Mouse (Mus musculus) liver, embryonic 12.5 days (tissue): ENCODE results near the gene Pld5. TPM values are rescaled to one million over a fixed set of nuclear protein-coding genes. Genes with fewer than 3 reads are reported as not detected.
"Not testable (repeated sequence)": the region's sequence is repeated elsewhere in the genome, so short reads cannot be mapped to it uniquely, and the experiment has no call there.

ENCODE experiments used
- ATAC-seq: fragments of 200-750 bp; cut with Nextera tagmentation; 2 replicates; pipeline ENCODE4 v1.8.0; 2017; ENCODE audit warnings: moderate number of reproducible peaks, mild to moderate bottlenecking, moderate library complexity
- H3K27ac ChIP-seq: fragments of 300-500 bp; sonication (generic); 2 replicates; pipeline ENCODE4 v1.5.1; 2016; ENCODE audit warnings: mild to moderate bottlenecking
- H3K27me3 ChIP-seq: fragments of 300-500 bp; sonication (generic); replicated peaks from 2 replicates; pipeline ENCODE4 v1.6.1; 2016; ENCODE audit warnings: mild to moderate bottlenecking, moderate library complexity
- H3K36me3 ChIP-seq: fragments of 300-500 bp; sonication (generic); 2 replicates; pipeline ENCODE4 v1.6.1; 2016; ENCODE audit warnings: mild to moderate bottlenecking, moderate library complexity
- H3K4me1 ChIP-seq: fragments of 300-500 bp; sonication (generic); 2 replicates; pipeline ENCODE4 v1.6.1; 2016
- H3K4me2 ChIP-seq: fragments of 300-500 bp; sonication (generic); 2 replicates; pipeline ENCODE4 v1.6.1; 2016; ENCODE audit warnings: mild to moderate bottlenecking, moderate library complexity
- H3K4me3 ChIP-seq: fragments of 300-500 bp; sonication (generic); 2 replicates; pipeline ENCODE4 v1.5.1; 2016; ENCODE audit warnings: mild to moderate bottlenecking, moderate library complexity
- H3K9ac ChIP-seq: fragments of 300-500 bp; sonication (generic); 2 replicates; pipeline ENCODE4 v1.6.1; 2016; ENCODE audit warnings: mild to moderate bottlenecking, moderate library complexity
- H3K9me3 ChIP-seq: fragments of 300-500 bp; sonication (generic); replicated peaks from 2 replicates; pipeline ENCODE4 v1.6.1; 2016; ENCODE audit warnings: mild to moderate bottlenecking, moderate library complexity
- WGBS: fragments of 180-500 bp; shearing (Covaris S2); methylation state at CpG from one replicate; pipeline ENCODE4 v1.1.7; 2016; ENCODE audit not compliant: insufficient replicate concordance; 5-methylcytosine and 5-hydroxymethylcytosine counted together
- polyA plus RNA-seq: library from polyadenylated mRNA; unstranded; fragments of >200 nt; fragmentation: Nextera tagmentation; extraction: Ambion mirVana; gene quantifications from 2 replicates; pipeline ENCODE4 v1.2.1, GENCODE M21; 2016

The Pld5 gene
- polyA plus RNA-seq, 1 experiment from 2014 or later = not detected

GRCm38 (mm10) chr1:175988448-175988847 is 286.7 kb downstream of the Pld5 start:
- no peaks in the 10 kb centered on the region for H3K9me3 ChIP-seq
- no peaks in the 10 kb centered on the region for H3K27me3 ChIP-seq
- H3K4me3 ChIP-seq = no peak overlapping the region
- no peak overlapping the region for H3K27ac ChIP-seq
- no peak overlapping the region for H3K4me2 ChIP-seq
- WGBS = 73% methylated on average over 5 of the region's 5 CpGs
- ATAC-seq = no peak
- no peak overlapping the region for H3K9ac ChIP-seq
- H3K36me3 ChIP-seq = no peaks in the 10 kb centered on the region
- H3K4me1 ChIP-seq = no peaks in the 10 kb centered on the region

GRCm38 (mm10) chr1:175979014-175979413 is 296.1 kb downstream of the Pld5 start, which contains the start of gene Rbm8a2:
TSS of gene Rbm8a2 (minus strand) at chr1:175979114.
- ATAC-seq, H3K27me3 ChIP-seq, H3K4me2 ChIP-seq, H3K9me3 ChIP-seq, H3K36me3 ChIP-seq, H3K9ac ChIP-seq, H3K27ac ChIP-seq, H3K4me3 ChIP-seq, H3K4me1 ChIP-seq: not testable (repeated sequence)
- WGBS = 74% methylated on average over 7 of the region's 7 CpGs

GRCm38 (mm10) chr1:175970710-175971109 is 304.4 kb downstream of the Pld5 start:
- Histone ChIP-seq H3K36me3 (no peaks in the 10 kb centered on the region), H3K27me3 (no peaks in the 10 kb centered on the region), H3K9me3 (no peaks in the 10 kb centered on the region), H3K9ac (no peak overlapping the region), H3K27ac (no peak overlapping the region), H3K4me3 (no peak overlapping the region), H3K4me1 (no peaks in the 10 kb centered on the region), H3K4me2 (no peak overlapping the region)
- 69% methylated on average over 5 of the region's 5 CpGs for WGBS
- no peak for ATAC-seq

GRCm38 (mm10) chr1:175967004-175967745 is 307.9 kb downstream of the Pld5 start:
- H3K4me2 ChIP-seq = no peak overlapping the region
- no peak overlapping the region for H3K9ac ChIP-seq
- H3K27me3 ChIP-seq = no peaks in the 10 kb centered on the region
- H3K9me3 ChIP-seq = no peaks in the 10 kb centered on the region
- ATAC-seq = no peak
- WGBS = 57% methylated on average over 5 of the region's 5 CpGs
- H3K36me3 ChIP-seq = no peaks in the 10 kb centered on the region
- no peak overlapping the region for H3K4me3 ChIP-seq
- no peaks in the 10 kb centered on the region for H3K4me1 ChIP-seq
- no peak overlapping the region for H3K27ac ChIP-seq

- ATAC-seq = no peak
- 57% methylated on average over 2 of the region's 2 CpGs for WGBS
- H3K27ac ChIP-seq = no peak overlapping the region
Measured at GRCm38 (mm10) chr1:175961786-175962185, 313.3 kb downstream of the Pld5 start.

GRCm38 (mm10) chr1:175950851-175951250 is 324.3 kb downstream of the Pld5 start:
- no peak for ATAC-seq
- 82% methylated on average over 2 of the region's 2 CpGs for WGBS
- Histone ChIP-seq H3K4me3 (no peak overlapping the region), H3K27ac (no peak overlapping the region), H3K27me3 (no peaks in the 10 kb centered on the region), H3K4me1 (no peaks in the 10 kb centered on the region), H3K9ac (no peak overlapping the region), H3K4me2 (no peak overlapping the region), H3K36me3 (no peaks in the 10 kb centered on the region), H3K9me3 (no peaks in the 10 kb centered on the region)

More at GRCm38 (mm10) chr1:175961786-175962185, 313.3 kb downstream of the Pld5 start:
- Histone ChIP-seq H3K4me3 (no peak overlapping the region), H3K27me3 (no peaks in the 10 kb centered on the region), H3K4me2 (no peak overlapping the region), H3K9ac (no peak overlapping the region), H3K36me3 (no peaks in the 10 kb centered on the region), H3K9me3 (no peaks in the 10 kb centered on the region), H3K4me1 (no peaks in the 10 kb centered on the region)

- H3K36me3 ChIP-seq = no peaks in the 10 kb centered on the region
- no peak overlapping the region for H3K9ac ChIP-seq
- WGBS = 67% methylated on average over 3 of the region's 3 CpGs
- no peaks in the 10 kb centered on the region for H3K27me3 ChIP-seq
- no peaks in the 10 kb centered on the region for H3K9me3 ChIP-seq
- H3K27ac ChIP-seq = no peak overlapping the region
- no peak overlapping the region for H3K4me3 ChIP-seq
- ATAC-seq = no peak
- H3K4me1 ChIP-seq = no peaks in the 10 kb centered on the region
- no peak overlapping the region for H3K4me2 ChIP-seq
Measured at GRCm38 (mm10) chr1:175950421-175950820, 324.7 kb downstream of the Pld5 start.

GRCm38 (mm10) chr1:175946718-175947315 is 328.3 kb downstream of the Pld5 start:
- no peak overlapping the region for H3K9ac ChIP-seq
- ATAC-seq = no peak
- H3K4me3 ChIP-seq = no peak overlapping the region
- H3K36me3 ChIP-seq = no peaks in the 10 kb centered on the region
- no peaks in the 10 kb centered on the region for H3K27me3 ChIP-seq
- H3K4me2 ChIP-seq = no peak overlapping the region
- 62% methylated on average over 4 of the region's 4 CpGs for WGBS
- H3K27ac ChIP-seq = no peak overlapping the region
- no peaks in the 10 kb centered on the region for H3K9me3 ChIP-seq
- no peaks in the 10 kb centered on the region for H3K4me1 ChIP-seq

GRCm38 (mm10) chr1:175943168-175943567 is 331.9 kb downstream of the Pld5 start:
- Histone ChIP-seq H3K9me3 (no peaks in the 10 kb centered on the region), H3K9ac (no peak overlapping the region), H3K27me3 (no peaks in the 10 kb centered on the region), H3K36me3 (no peaks in the 10 kb centered on the region), H3K4me2 (no peak overlapping the region), H3K27ac (no peak overlapping the region), H3K4me3 (no peak overlapping the region), H3K4me1 (no peaks in the 10 kb centered on the region)
- 75% methylated on average over 7 of the region's 7 CpGs for WGBS
- ATAC-seq = no peak

GRCm38 (mm10) chr1:175938731-175939130 is 336.4 kb downstream of the Pld5 start:
- no peak for ATAC-seq
- Histone ChIP-seq H3K36me3 (no peaks in the 10 kb centered on the region), H3K4me2 (no peak overlapping the region), H3K27ac (no peak overlapping the region), H3K4me3 (no peak overlapping the region), H3K9me3 (no peaks in the 10 kb centered on the region), H3K4me1 (no peaks in the 10 kb centered on the region), H3K27me3 (no peaks in the 10 kb centered on the region), H3K9ac (no peak overlapping the region)
- WGBS = 66% methylated on average over 3 of the region's 3 CpGs

- H3K4me3 ChIP-seq = no peak overlapping the region
- 13% methylated on average over 11 of the region's 11 CpGs for WGBS
- ATAC-seq = 0 out of 2 replicates have a peak, but pooled peaks have one; percentile 40
Measured at GRCm38 (mm10) chr1:175936282-175936737, 338.8 kb downstream of the Pld5 start.

GRCm38 (mm10) chr1:175931391-175931790 is 343.7 kb downstream of the Pld5 start:
- Histone ChIP-seq H3K27me3 (no peaks in the 10 kb centered on the region), H3K4me1 (no peaks in the 10 kb centered on the region), H3K36me3 (no peaks in the 10 kb centered on the region), H3K4me2 (no peak overlapping the region), H3K4me3 (no peak overlapping the region), H3K27ac (no peak overlapping the region), H3K9ac (no peak overlapping the region), H3K9me3 (no peaks in the 10 kb centered on the region)
- ATAC-seq = no peak
- WGBS = 85% methylated on average over 5 of the region's 5 CpGs

More at GRCm38 (mm10) chr1:175936282-175936737, 338.8 kb downstream of the Pld5 start:
- no peaks in the 10 kb centered on the region for H3K4me1 ChIP-seq
- no peaks in the 10 kb centered on the region for H3K27me3 ChIP-seq
- no peak overlapping the region for H3K27ac ChIP-seq
- no peak overlapping the region for H3K9ac ChIP-seq
- H3K9me3 ChIP-seq = no peaks in the 10 kb centered on the region
- peak overlapping the region; percentile 30 for H3K4me2 ChIP-seq
- H3K36me3 ChIP-seq = no peaks in the 10 kb centered on the region
